Mouse (Mus musculus) mouse trophoblast stem cell (cell line): ENCODE measurements around the gene Olfr878.

Source experiments
- in situ Hi-C, 2 experiments: fragments of 300-500 bp; cut with MseI, MboI; formaldehyde crosslinking; loops; 2 replicates in 1 of 2; 3 replicates in 1 of 2; pipeline ENCODE4 v1.15.1; 2025

The Olfr878 gene

GRCm38 (mm10) chr9:37917540-37917939, at the start of gene Olfr878:
Gene Olfr878 (plus strand): TSS chr9:37917840.
- in situ Hi-C loops, result no loop called here

DNA sequence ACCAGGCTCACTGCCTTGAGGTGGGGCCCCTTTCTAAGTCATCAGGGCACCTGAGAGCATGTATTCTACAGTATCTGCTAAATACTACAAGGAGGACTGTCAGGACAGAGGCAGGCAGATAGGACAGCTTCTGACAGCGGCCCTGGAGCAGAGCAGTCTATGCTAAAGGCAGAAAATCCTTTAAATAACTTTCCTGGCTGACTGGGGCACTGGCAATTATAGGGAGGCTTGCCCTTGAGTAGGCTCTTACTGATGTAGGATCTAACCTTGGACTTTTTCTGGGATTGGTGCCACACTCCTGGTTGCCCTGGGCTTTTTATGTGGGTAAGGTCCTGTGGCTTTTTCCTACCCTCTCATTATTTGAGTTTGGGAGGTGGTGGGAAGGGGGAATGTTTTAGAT, 47.4 kb upstream of the Olfr878 start:
- in situ Hi-C loops, result no loop called here

DNA sequence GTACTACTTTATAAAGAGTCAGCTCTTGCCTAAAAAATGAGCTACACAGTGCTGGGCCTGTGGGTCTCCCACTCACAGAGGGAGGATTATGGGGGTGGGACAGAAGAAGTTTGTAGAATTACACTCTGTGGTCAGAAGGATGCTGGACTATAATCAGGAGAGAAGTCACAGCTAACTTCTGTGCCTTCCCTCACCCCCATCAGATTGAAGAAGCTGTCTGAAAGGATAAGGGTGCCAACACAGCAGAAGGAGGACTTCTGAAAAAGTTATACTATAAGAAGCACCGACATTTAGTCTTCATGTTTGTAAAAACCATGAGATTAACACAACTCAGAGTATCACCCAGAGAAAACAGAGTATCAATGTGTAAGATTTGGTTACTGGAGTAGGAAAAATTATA, 46.5 kb upstream of the Olfr878 start:
- in situ Hi-C loops, result no loop called here

DNA sequence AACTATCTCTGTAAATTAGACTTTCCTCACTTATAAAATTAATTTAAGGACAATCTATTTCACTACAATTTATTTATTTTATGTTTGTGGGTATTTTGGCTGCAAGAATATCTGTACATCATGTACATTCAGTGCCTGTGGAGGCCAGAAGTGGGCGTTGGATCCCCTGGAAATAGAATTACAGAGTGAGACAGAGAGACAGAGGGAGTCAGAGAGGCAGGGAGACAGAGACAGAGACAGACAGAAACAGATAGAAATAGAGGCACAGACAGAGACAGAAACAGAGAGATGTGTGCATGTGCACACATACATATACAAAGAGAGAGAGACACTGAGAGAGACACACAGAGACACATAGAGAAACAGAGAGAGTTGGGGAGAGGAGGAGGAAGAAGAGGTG, 46.1 kb upstream of the Olfr878 start:
- in situ Hi-C loops, result no loop called here

- in situ Hi-C loops, result no loop called here
Observed at GRCm38 (mm10) chr9:37890960-37891359, 26.7 kb upstream of the Olfr878 start.

DNA sequence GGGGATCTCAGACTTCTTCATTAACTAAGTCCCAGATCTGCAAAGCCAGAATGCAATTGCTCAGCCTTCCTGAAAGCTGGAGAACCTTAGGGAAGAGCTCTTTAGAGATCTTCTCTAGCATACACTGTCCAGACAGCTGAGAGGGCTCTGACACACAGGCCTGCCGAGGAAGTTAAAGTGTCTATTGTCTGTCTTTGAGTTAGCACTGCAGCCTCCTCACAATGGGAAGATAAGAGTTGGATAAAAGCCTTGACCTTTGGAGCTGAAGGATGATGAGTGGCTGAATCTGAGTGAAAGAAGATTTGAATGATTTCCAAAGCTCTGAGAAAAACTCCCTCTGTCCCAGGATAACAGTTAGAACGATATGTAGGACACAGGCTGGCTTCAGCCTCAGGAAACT, 21.0 kb upstream of the Olfr878 start, which contains the start of gene Olfr145:
Gene Olfr145, plus strand, starts transcription at position 64 of the 400 bp plus-strand sequence.
- in situ Hi-C loops, result no loop called here

GRCm38 (mm10) chr9:37905555-37905954, 12.1 kb upstream of the Olfr878 start:
- in situ Hi-C loops, result no loop called here

DNA sequence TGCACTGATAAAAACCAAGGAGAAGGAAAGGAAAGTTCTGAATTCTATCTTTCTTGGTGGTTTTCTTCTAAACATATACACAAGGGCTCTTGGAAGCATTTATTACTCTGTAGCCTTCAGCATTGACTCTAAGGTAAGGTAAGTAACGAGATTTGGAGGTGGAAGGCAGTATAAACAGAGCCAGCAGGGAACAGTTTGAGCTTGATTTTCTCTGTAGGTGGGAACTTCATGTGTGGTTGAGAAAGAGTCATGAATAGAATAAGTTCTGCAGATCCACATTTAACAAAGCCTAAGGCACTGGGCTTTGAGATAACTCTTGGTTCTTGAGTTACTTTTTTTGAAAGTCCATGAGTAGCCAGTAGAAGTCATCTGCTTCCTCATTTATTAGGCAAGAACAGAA, 378 bp downstream of the Olfr878 start:
- in situ Hi-C loops, result no loop called here

GRCm38 (mm10) chr9:37924194-37924593, 6.6 kb downstream of the Olfr878 start:
- in situ Hi-C loops, result no loop called here

- in situ Hi-C loops, result loop anchor here in 1 of 2 experiments (25.0 kb wide), 1 partner anchor 488 kb away; the partner anchor contains the start of gene Robo3
Observed at GRCm38 (mm10) chr9:37925445-37925844, 7.8 kb downstream of the Olfr878 start.

DNA sequence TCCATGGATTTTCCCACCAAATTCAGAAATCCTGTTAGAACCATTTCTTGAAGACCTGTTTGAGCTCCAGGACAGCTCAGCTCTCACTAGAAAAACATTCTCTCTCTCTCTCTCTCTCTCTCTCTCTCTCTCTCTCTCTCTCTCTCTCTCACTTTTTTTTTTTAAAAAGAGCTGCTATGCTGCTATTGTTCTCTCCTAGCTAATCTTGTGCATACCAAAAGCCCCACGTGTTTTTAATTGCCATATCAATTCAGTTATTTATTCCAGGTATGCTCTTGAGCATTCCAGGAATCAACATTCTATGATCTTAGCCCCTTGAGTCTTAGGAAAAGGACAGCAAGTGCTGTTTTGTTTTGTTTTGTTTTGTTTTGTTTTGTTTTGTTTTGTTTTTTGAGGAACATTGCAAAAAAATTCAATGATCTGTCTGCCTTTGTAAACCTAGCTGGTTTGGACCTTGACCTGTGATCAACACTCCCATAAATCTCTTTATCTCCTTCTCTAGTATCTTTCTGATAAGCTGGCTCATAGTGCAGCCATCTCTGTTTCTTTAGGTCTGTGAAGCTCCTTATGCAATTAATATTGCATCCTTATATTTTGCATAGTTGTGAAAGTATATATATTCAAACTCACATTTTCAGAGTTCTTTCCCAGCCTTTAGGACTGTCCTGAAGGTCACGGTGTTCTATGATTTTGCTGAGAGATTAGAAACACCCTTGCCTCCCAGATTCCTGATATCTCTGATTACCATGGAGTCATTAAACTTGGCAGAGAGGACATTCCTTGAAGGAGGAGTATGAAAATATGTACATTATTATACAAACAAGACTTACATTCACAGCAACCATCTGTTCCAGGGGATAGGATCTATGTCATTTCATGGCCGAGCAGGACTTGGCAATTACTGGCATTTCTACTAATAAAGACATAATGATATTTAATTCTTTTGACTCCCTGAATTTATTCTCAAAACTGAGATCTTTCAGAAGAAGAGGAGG, 8.7 kb downstream of the Olfr878 start:
- in situ Hi-C loops, result loop anchor here in 1 of 2 experiments (25.0 kb wide), 1 partner anchor 489 kb away; the partner anchor contains the start of gene Robo3

DNA sequence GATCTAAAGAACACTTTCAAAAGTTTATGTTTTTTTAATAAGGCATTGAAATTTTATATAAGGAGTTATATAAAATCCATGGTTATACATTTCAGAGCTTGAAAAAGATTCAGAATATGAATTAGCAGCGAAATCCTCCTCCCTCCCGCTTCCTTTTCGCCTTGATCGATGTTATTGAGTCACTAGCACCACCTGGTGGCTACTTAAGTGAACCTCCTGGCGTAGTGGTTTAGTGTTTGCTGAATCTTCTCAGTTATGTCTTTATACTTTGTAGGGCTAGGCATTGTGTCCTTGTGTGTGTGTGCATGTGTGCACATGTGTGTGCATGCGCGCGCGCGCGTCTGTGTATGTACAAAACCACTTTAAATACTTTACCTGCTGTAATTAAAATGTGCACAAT, 14.9 kb downstream of the Olfr878 start:
- in situ Hi-C loops, result loop anchor here (5.0 to 25.0 kb wide), 3 partner anchors 238 to 495 kb away; partner anchors contain the start of gene Robo3 (in 1 of the 2)

GRCm38 (mm10) chr9:37934146-37934545, 16.5 kb downstream of the Olfr878 start:
- in situ Hi-C loops, result loop anchor here (5.0 to 25.0 kb wide), 3 partner anchors 239 to 497 kb away; partner anchors contain the start of gene Robo3 (in 1 of the 2)

GRCm38 (mm10) chr9:37941167-37941566, 23.5 kb downstream of the Olfr878 start:
- in situ Hi-C loops, result loop anchor here in 1 of 2 experiments (25.0 kb wide), 1 partner anchor 504 kb away; the partner anchor contains the start of gene Robo3
